Mouse (Mus musculus) C2C12 (cell line): ENCODE results near the gene Wdr74. TPM values are rescaled to one million over a fixed set of nuclear protein-coding genes. Genes with fewer than 3 reads are reported as not detected.
A peak's percentile ranks its signal among the peaks of the same experiment; 100 is the strongest.

Experiments used
- H3K27me3 ChIP-seq: one replicate; pipeline ENCODE4 v1.6.1; 2011; ENCODE audit not compliant: control insufficient read depth, insufficient read depth, insufficient read length
- H3K36me3 ChIP-seq: one replicate; pipeline ENCODE4 v1.6.1; 2011; ENCODE audit not compliant: control insufficient read depth, insufficient read depth
- H3K4me3 ChIP-seq: one replicate; pipeline ENCODE4 v1.5.1; 2011; ENCODE audit warnings: mild to moderate bottlenecking, control low read depth; ENCODE audit not compliant: poor library complexity, insufficient read depth, severe bottlenecking
- H3K79me2 ChIP-seq: one replicate; pipeline ENCODE4 v1.6.1; 2011; ENCODE audit not compliant: control insufficient read depth, insufficient read depth
- H3K79me3 ChIP-seq: one replicate; pipeline ENCODE4 v1.6.1; 2011; ENCODE audit warnings: low read depth, control low read depth
- H3ac ChIP-seq: one replicate; pipeline ENCODE3; 2011; ENCODE audit warnings: low read depth; ENCODE audit not compliant: control insufficient read depth, insufficient read length
- CEBPB ChIP-seq: IDR thresholded peaks from one replicate; pipeline ENCODE4 v1.6.1; 2011; ENCODE audit warnings: low read depth, mild to moderate bottlenecking, control low read depth, moderate library complexity
- CTCF ChIP-seq: IDR thresholded peaks from one replicate; pipeline ENCODE4 v1.5.1; 2011; ENCODE audit not compliant: control insufficient read depth, insufficient read depth, insufficient read length
- FOSL1 ChIP-seq: IDR thresholded peaks from one replicate; pipeline ENCODE4 v1.8.0; 2011; ENCODE audit warnings: mild to moderate bottlenecking, low read length; ENCODE audit not compliant: poor library complexity, insufficient read depth, severe bottlenecking
- MAX ChIP-seq: IDR thresholded peaks from one replicate; pipeline ENCODE4 v1.6.1; 2011; ENCODE audit warnings: mild to moderate bottlenecking, control low read depth
- MYOD1 ChIP-seq: IDR thresholded peaks from one replicate; pipeline ENCODE4 v1.6.1; 2011; ENCODE audit warnings: low read depth; ENCODE audit not compliant: control insufficient read depth, insufficient read length
- MYOG ChIP-seq: IDR thresholded peaks from one replicate; pipeline ENCODE4 v1.6.1; 2011; ENCODE audit not compliant: control insufficient read depth, insufficient read length; ENCODE audit errors: extremely low read depth
- USF1 ChIP-seq: IDR thresholded peaks from one replicate; pipeline ENCODE4 v1.6.1; 2011; ENCODE audit warnings: low read depth, mild to moderate bottlenecking, control low read depth, moderate library complexity
- polyA plus RNA-seq: library from polyadenylated mRNA; unstranded; fragments of >200 nt; fragmentation: generic; extraction: Trizol; gene quantifications from one replicate; pipeline ENCODE4 v1.2.1, GENCODE M21; 2012; ENCODE audit warnings: missing spikeins

The Wdr74 gene
- polyA plus RNA-seq, 1 experiment, result 116 TPM

DNA sequence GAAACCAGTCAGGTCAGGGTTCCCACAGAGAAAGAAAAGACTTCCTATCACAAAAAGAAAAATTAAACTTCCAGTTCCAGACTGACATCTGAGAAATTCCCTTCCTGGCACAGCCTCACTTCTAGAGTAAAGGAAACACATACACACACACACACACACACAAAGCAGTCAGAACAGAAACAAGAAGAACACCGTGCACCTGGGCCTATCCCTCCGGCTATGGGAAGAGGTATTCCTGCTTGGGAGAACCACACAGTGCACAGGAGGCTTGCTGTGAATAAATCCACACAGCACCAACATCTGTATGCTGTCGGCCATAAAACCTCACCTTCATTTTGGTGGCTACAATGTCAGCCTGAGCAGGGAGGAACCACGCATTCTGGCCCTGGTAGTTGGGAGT is 24.1 kb upstream of the Wdr74 start:
- TF ChIP-seq FOSL1, result no peak
- no peak for TF ChIP-seq MYOG
- no peak for TF ChIP-seq CEBPB
- no peak for TF ChIP-seq MAX
- TF ChIP-seq CTCF, result no peak
- no peak for TF ChIP-seq MYOD1
- TF ChIP-seq USF1, result no peak

DNA sequence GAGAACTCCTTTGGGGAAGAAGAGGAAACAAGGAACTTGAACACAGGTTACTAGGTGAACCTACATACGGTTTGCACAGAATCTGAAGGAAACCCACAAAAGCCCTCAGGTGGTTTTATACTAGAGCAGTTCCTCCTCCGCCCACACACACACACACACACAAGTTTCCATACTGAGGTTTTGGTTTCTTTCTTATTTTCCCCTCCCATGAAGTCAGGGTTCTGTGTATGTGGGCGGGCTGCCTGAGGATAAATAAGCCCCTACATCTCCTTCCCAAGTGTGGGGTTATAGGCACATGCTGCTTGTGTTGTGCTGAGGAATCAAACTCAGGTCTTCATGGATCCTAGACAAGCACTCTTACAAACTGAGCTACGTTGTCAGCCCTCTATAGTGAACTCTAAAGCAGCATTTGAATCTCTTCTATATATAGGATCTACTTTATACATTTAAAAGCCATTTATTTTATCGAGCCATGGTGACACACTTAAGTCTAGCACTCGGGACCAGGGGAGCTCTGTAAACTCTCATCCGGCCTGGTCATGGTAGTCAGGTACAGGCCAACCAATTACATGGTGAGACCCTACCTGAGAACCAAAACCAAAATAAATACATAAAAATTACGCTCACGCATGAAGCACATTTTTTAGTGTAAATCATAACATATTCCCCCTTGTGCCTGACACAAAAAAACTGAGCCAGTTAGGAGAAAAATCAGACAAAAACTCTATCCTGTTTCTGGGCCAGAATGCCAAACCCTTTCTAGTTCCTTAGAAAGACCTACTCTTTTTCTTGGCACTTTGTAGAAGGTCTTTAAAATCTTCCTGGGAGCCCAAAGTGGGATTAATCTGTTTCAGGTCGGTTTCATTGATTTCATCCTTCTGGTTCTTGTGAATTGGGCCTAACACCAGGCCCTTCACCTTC is 23.4 kb upstream of the Wdr74 start:
- peaks cover 55% of the 10 kb centered on the region for H3K36me3 ChIP-seq
- peak overlapping the region; percentile 62 for H3K4me3 ChIP-seq
- peaks cover 86% of the 10 kb centered on the region for H3K79me2 ChIP-seq
- peaks cover 49% of the 10 kb centered on the region for H3K79me3 ChIP-seq
- no peaks in the 10 kb centered on the region for H3K27me3 ChIP-seq
- no peak for TF ChIP-seq USF1
- no peak for TF ChIP-seq CEBPB
- TF ChIP-seq MYOD1, result no peak
- no peak for TF ChIP-seq MAX
- TF ChIP-seq MYOG, result no peak
- no peak for TF ChIP-seq CTCF
- no peak for TF ChIP-seq FOSL1
- H3ac ChIP-seq, result peak overlapping the region; percentile 78

More for the DNA sequence above, 24.1 kb upstream of the Wdr74 start:
- peaks cover 62% of the 10 kb centered on the region for H3K36me3 ChIP-seq
- no peaks in the 10 kb centered on the region for H3K27me3 ChIP-seq
- peak overlapping the region; percentile 78 for H3ac ChIP-seq
- H3K79me2 ChIP-seq, result peaks cover 79% of the 10 kb centered on the region
- H3K4me3 ChIP-seq, result peak overlapping the region; percentile 62
- peaks cover 44% of the 10 kb centered on the region for H3K79me3 ChIP-seq

DNA sequence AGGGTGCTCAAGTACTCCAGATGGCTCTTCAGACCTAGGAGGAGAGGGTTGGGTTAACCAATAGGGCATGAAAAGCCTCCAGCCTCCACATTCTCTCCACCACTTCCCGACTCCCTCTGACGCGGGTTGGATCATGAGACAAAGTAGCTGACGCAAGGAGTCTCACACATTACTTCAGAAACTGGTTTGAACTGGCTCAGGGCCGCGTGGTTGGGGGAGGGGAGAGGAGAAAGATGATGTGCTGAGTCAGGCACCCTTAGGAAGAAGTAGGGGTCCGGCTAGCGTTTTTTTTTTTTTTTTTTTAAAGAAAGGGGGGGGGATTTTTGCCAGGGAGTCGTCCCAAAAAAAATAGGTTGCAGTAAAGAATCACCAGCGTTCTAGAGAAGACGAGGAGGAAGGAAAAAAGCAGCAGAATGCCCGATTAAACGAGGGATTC is 22.7 kb upstream of the Wdr74 start:
- H3K27me3 ChIP-seq, result no peaks in the 10 kb centered on the region
- peak overlapping the region; percentile 96 for H3ac ChIP-seq
- peaks cover 48% of the 10 kb centered on the region for H3K36me3 ChIP-seq
- H3K79me2 ChIP-seq, result peaks cover 93% of the 10 kb centered on the region
- H3K79me3 ChIP-seq, result peaks cover 54% of the 10 kb centered on the region
- peak overlapping the region; percentile 62 for H3K4me3 ChIP-seq
- TF ChIP-seq CTCF (no peak), CEBPB (peak; percentile 69), MYOG (no peak), USF1 (no peak), FOSL1 (no peak), MYOD1 (no peak), MAX (peak; percentile 78)

DNA sequence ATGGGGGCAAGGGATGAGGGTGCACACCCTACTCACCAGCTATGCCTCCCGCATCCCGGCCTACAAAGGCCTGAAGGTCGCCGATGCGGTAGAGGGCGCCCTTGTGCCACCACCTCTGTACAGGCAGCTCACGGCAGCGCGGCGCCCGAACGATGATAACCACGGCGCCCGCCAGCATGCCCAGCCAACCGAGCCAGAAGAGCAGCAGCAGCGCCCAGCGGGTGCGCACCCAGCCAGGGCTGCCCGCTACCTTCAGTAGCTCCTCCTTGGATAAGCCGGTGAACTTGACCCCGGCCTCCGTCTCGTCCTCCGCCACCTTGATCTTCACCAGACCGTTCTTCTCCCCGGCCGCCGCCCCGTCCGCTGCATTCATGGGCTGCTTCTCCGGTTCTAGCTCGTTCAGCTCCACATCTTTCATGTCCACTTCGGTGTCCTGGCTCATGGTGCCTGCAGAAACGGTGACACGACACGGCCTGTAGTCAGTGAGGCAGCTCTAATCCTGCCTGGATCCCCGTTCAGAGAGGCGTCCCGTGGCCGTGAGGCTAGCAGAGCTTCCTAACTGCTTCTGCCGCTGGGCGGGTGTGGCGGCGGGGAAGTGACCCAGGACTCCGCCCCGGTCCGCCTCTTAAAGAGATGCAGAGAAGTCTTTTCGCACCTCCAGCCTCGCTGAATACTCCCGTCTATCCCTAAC is 22.2 kb upstream of the Wdr74 start:
- Histone ChIP-seq H3K79me3 (peaks cover 58% of the 10 kb centered on the region), H3K27me3 (no peaks in the 10 kb centered on the region), H3K36me3 (peaks cover 43% of the 10 kb centered on the region), H3K4me3 (peak overlapping the region; percentile 62), H3K79me2 (peaks cover 99% of the 10 kb centered on the region), H3ac (peak overlapping the region; percentile 96)
- TF ChIP-seq MYOG, result no peak
- TF ChIP-seq USF1, result no peak
- TF ChIP-seq CEBPB, result no peak
- TF ChIP-seq MAX, result peak; percentile 56
- TF ChIP-seq MYOD1, result no peak
- TF ChIP-seq CTCF, result peak; percentile 95
- no peak for TF ChIP-seq FOSL1

DNA sequence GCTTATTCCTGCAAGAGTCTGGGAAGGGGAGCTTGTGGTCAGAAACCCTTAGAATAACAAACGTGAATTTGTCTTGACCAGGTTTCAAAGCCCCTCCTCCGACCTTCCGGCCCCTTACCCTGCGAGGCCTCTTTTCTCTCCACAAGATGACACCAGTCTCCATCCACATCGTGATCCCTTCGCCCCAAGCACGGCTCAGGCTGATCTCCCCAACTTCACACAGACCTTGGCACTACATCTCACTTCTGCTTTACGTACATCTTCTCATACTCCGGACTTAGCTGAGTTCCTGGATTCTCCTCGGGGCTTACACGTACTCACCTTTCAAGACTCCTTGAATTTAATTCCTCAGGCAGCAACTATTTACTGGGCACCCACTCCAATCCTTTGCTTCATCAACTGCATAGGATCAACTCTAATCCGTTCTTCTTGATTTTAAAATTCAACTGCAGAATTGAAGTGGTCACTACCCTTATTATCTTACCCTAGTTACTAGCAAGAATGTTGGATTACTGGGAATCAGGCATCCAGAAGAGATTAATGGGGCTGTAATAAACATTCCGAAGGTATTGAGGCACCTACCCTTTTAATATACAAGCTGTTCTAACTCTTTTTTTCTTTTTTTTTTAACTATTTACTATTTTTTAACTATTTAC is 21.5 kb upstream of the Wdr74 start:
- Histone ChIP-seq H3K36me3 (peaks cover 36% of the 10 kb centered on the region), H3K79me2 (peaks cover 100% of the 10 kb centered on the region), H3K79me3 (peaks cover 60% of the 10 kb centered on the region), H3K27me3 (no peaks in the 10 kb centered on the region), H3ac (peak overlapping the region; percentile 46), H3K4me3 (peak overlapping the region; percentile 62)
- no peak for TF ChIP-seq MYOG
- no peak for TF ChIP-seq CTCF
- no peak for TF ChIP-seq USF1
- TF ChIP-seq MAX, result no peak
- no peak for TF ChIP-seq FOSL1
- TF ChIP-seq CEBPB, result no peak
- TF ChIP-seq MYOD1, result no peak
